Mouse (Mus musculus) right cerebral cortex, adult 18-20 months (tissue): ENCODE results near the gene Slc17a1.

ENCODE experiments used
- DNase-seq: peaks from one replicate; pipeline ENCODE4 v3.0.0; 2022; ENCODE audit warnings: mixed read lengths

Gene Slc17a1

GRCm38 (mm10) chr13:23867405-23867804 is at the start of gene Slc17a1:
Gene Slc17a1, plus strand, starts transcription at chr13:23867750.
- no peak for DNase-seq

- DNase-seq, result no peak
These were observed 47.2 kb upstream of the Slc17a1 start for GRCm38 (mm10) chr13:23820179-23820940.

- DNase-seq, result no peak
These were observed 45.3 kb upstream of the Slc17a1 start for GRCm38 (mm10) chr13:23822213-23822612.

GRCm38 (mm10) chr13:23826606-23827005 is 40.9 kb upstream of the Slc17a1 start:
- no peak for DNase-seq

- peak; percentile 34 for DNase-seq
These were observed 34.5 kb upstream of the Slc17a1 start for GRCm38 (mm10) chr13:23833053-23833452.

GRCm38 (mm10) chr13:23834836-23835235 is 32.7 kb upstream of the Slc17a1 start:
- no peak for DNase-seq

GRCm38 (mm10) chr13:23836630-23837029 is 30.9 kb upstream of the Slc17a1 start:
- no peak for DNase-seq

GRCm38 (mm10) chr13:23839308-23839707 is 28.2 kb upstream of the Slc17a1 start, which contains the start of gene Slc17a3:
Gene Slc17a3, plus strand, starts transcription at chr13:23839434.
- no peak for DNase-seq

GRCm38 (mm10) chr13:23845851-23846250 is 21.7 kb upstream of the Slc17a1 start:
- no peak for DNase-seq

GRCm38 (mm10) chr13:23849299-23849698 is 18.3 kb upstream of the Slc17a1 start:
- peak; percentile 39 for DNase-seq

- DNase-seq, result peak; percentile 8
These were observed 11.1 kb upstream of the Slc17a1 start for GRCm38 (mm10) chr13:23856401-23856800.

GRCm38 (mm10) chr13:23861815-23862214 is 5.7 kb upstream of the Slc17a1 start:
- DNase-seq, result no peak

GRCm38 (mm10) chr13:23864711-23865110 is 2.8 kb upstream of the Slc17a1 start:
- no peak for DNase-seq

- DNase-seq, result no peak
These were observed 1.4 kb upstream of the Slc17a1 start for GRCm38 (mm10) chr13:23866086-23866710.

- no peak for DNase-seq
These were observed 550 bp upstream of the Slc17a1 start for GRCm38 (mm10) chr13:23867000-23867399.

GRCm38 (mm10) chr13:23868790-23869533 is 1.4 kb downstream of the Slc17a1 start:
- DNase-seq, result no peak

- DNase-seq, result no peak
These were observed 2.4 kb downstream of the Slc17a1 start for GRCm38 (mm10) chr13:23869996-23870395.

GRCm38 (mm10) chr13:23873141-23873540 is 5.6 kb downstream of the Slc17a1 start:
- DNase-seq, result no peak

GRCm38 (mm10) chr13:23879106-23879505 is 11.6 kb downstream of the Slc17a1 start:
- no peak for DNase-seq

GRCm38 (mm10) chr13:23879636-23880035 is 12.1 kb downstream of the Slc17a1 start:
- no peak for DNase-seq

GRCm38 (mm10) chr13:23885540-23885939 is 18.0 kb downstream of the Slc17a1 start:
- no peak for DNase-seq

- no peak for DNase-seq
These were observed 19.6 kb downstream of the Slc17a1 start for GRCm38 (mm10) chr13:23887026-23887725.
